Mouse (Mus musculus) neural tube, postnatal 0 days (tissue): Measurements from ENCODE around the gene Rpl36. TPM values are rescaled to one million over a fixed set of nuclear protein-coding genes. Genes with fewer than 3 reads are reported as not detected.

Experiments
- polyA plus RNA-seq: library from polyadenylated mRNA; unstranded; fragments of >200 nt; fragmentation: Nextera tagmentation; extraction: Ambion mirVana; gene quantifications from 2 replicates; pipeline ENCODE4 v1.2.1, GENCODE M21; 2015

The Rpl36 gene
- 1,131 and 1,363 TPM in 2 replicates for polyA plus RNA-seq

GRCm38 (mm10) chr17:56613236-56613844 is at the start of gene Rpl36:
TSS of gene Rpl36 (plus strand) at chr17:56613416.

GRCm38 (mm10) chr17:56584257-56585130 is 28.7 kb upstream of the Rpl36 start, which contains the start of the genes Safb2 and Safb:
TSS of gene Safb2 (minus strand) at chr17:56584585.
TSS of gene Safb (plus strand) at chr17:56584825.

GRCm38 (mm10) chr17:56609452-56610171 is 3.6 kb upstream of the Rpl36 start, which contains the start of gene 2410015M20Rik:
TSS of gene 2410015M20Rik (minus strand) at chr17:56609771.

GRCm38 (mm10) chr17:56626754-56627470 is 13.7 kb downstream of the Rpl36 start, which contains the start of gene Lonp1:
TSS of gene Lonp1 (minus strand) at chr17:56626887.

GRCm38 (mm10) chr17:56627530-56628277 is 14.5 kb downstream of the Rpl36 start, which contains the start of gene Catsperd:
TSS of gene Catsperd (plus strand) at chr17:56628143.

Other genes starting within 250 kb of the Rpl36 start
- gene Ptprs, start 136.9 kb upstream of the Rpl36 start, polyA plus RNA-seq, result 159 and 196 TPM in 2 replicates
- not detected in 2 replicates for gene Znrf4, start 101.0 kb upstream of the Rpl36 start, polyA plus RNA-seq
- 0.36 and 0.84 TPM in 2 replicates for gene Gm20219, start 59.0 kb upstream of the Rpl36 start, polyA plus RNA-seq
- gene Safb2, start 28.8 kb upstream of the Rpl36 start, polyA plus RNA-seq, result 42.3 and 55.9 TPM in 2 replicates
- gene Safb, start 28.6 kb upstream of the Rpl36 start, polyA plus RNA-seq, result 71.8 and 80.4 TPM in 2 replicates
- gene 2410015M20Rik, start 3.6 kb upstream of the Rpl36 start, polyA plus RNA-seq, result 234 and 256 TPM in 2 replicates
- 42.0 and 44.9 TPM in 2 replicates for gene Lonp1, start 13.5 kb downstream of the Rpl36 start, polyA plus RNA-seq
- 0.87 and 0.97 TPM in 2 replicates for gene Catsperd, start 14.7 kb downstream of the Rpl36 start, polyA plus RNA-seq
- 71.4 and 81.5 TPM in 2 replicates for gene Ranbp3, start 59.9 kb downstream of the Rpl36 start, polyA plus RNA-seq
- gene Ndufa11, start 104.4 kb downstream of the Rpl36 start, polyA plus RNA-seq, result 830 and 877 TPM in 2 replicates
- gene Vmac, start 104.6 kb downstream of the Rpl36 start, polyA plus RNA-seq, result 13.2 and 19.0 TPM in 2 replicates
- 6.2 and 7.9 TPM in 2 replicates for gene Nrtn, start 144.1 kb downstream of the Rpl36 start, polyA plus RNA-seq
- gene Dus3l, start 151.3 kb downstream of the Rpl36 start, polyA plus RNA-seq, result 85.8 and 101 TPM in 2 replicates
- 0.33 and 0.53 TPM in 2 replicates for gene Prr22, start 156.8 kb downstream of the Rpl36 start, polyA plus RNA-seq
- gene Rfx2, start 217.6 kb downstream of the Rpl36 start, polyA plus RNA-seq, result 3.5 and 4.8 TPM in 2 replicates